Mouse (Mus musculus) neural tube, embryonic 15.5 days (tissue): ENCODE results near the gene Csf2. TPM values are rescaled to one million over a fixed set of nuclear protein-coding genes. Genes with fewer than 3 reads are reported as not detected.

Experiments used
- ATAC-seq: fragments of 200-750 bp; cut with Nextera tagmentation; 2 replicates; pipeline ENCODE4 v1.8.0; 2017; ENCODE audit warnings: mild to moderate bottlenecking, moderate TSS enrichment, moderate library complexity; ENCODE audit not compliant: low FRiP score
- H3K27ac ChIP-seq: fragments of 300-500 bp; sonication (generic); replicated peaks from 2 replicates; pipeline ENCODE4 v1.5.1; 2015; ENCODE audit warnings: mild to moderate bottlenecking, inconsistent platforms
- H3K27me3 ChIP-seq: fragments of 300-500 bp; sonication (generic); replicated peaks from 2 replicates; pipeline ENCODE4 v1.6.1; 2015; ENCODE audit warnings: inconsistent platforms
- H3K36me3 ChIP-seq: fragments of 300-500 bp; sonication (generic); 2 replicates; pipeline ENCODE4 v1.6.1; 2015; ENCODE audit warnings: inconsistent platforms
- H3K4me1 ChIP-seq: fragments of 300-500 bp; sonication (generic); 2 replicates; pipeline ENCODE4 v1.6.1; 2015; ENCODE audit warnings: inconsistent platforms
- H3K4me2 ChIP-seq: fragments of 300-500 bp; sonication (generic); 2 replicates; pipeline ENCODE4 v1.6.1; 2015; ENCODE audit warnings: inconsistent platforms, mild to moderate bottlenecking, moderate library complexity
- H3K4me3 ChIP-seq: fragments of 300-500 bp; sonication (generic); replicated peaks from 2 replicates; pipeline ENCODE4 v1.5.1; 2015; ENCODE audit warnings: mild to moderate bottlenecking, inconsistent platforms
- H3K9ac ChIP-seq: fragments of 300-500 bp; sonication (generic); replicated peaks from 2 replicates; pipeline ENCODE4 v1.6.1; 2015; ENCODE audit warnings: mild to moderate bottlenecking, inconsistent platforms
- H3K9me3 ChIP-seq: fragments of 300-500 bp; sonication (generic); replicated peaks from 2 replicates; pipeline ENCODE4 v1.6.1; 2016; ENCODE audit warnings: inconsistent platforms
- WGBS: fragments of 180-500 bp; shearing (Covaris S2); methylation state at CpG from one replicate; pipeline ENCODE4 v1.1.7; 2015; ENCODE audit warnings: mixed read lengths; 5-methylcytosine and 5-hydroxymethylcytosine counted together
- polyA plus RNA-seq: library from polyadenylated mRNA; unstranded; fragments of >200 nt; fragmentation: Nextera tagmentation; extraction: Ambion mirVana; gene quantifications from 2 replicates; pipeline ENCODE4 v1.2.1, GENCODE M21; 2015

Gene Csf2
- polyA plus RNA-seq, 1 experiment from 2014 or later = not detected

- 88% methylated on average over 9 of the region's 9 CpGs for WGBS
- ATAC-seq = no peak
These were observed 25.6 kb downstream of the Csf2 start for GRCm38 (mm10) chr11:54223637-54224474.

GRCm38 (mm10) chr11:54219903-54220740, 29.3 kb downstream of the Csf2 start:
- Histone ChIP-seq H3K27me3 (no peaks in the 10 kb centered on the region), H3K27ac (no peak overlapping the region), H3K4me2 (no peak overlapping the region), H3K9me3 (no peaks in the 10 kb centered on the region), H3K36me3 (no peaks in the 10 kb centered on the region), H3K9ac (no peak overlapping the region), H3K4me3 (no peak overlapping the region), H3K4me1 (no peaks in the 10 kb centered on the region)
- WGBS = 74% methylated on average over 6 of the region's 6 CpGs
- ATAC-seq = no peak

More at GRCm38 (mm10) chr11:54223637-54224474, 25.6 kb downstream of the Csf2 start:
- Histone ChIP-seq H3K4me1 (no peaks in the 10 kb centered on the region), H3K4me2 (no peak overlapping the region), H3K27ac (no peak overlapping the region), H3K9me3 (no peaks in the 10 kb centered on the region), H3K9ac (no peak overlapping the region), H3K4me3 (no peak overlapping the region), H3K36me3 (no peaks in the 10 kb centered on the region), H3K27me3 (no peaks in the 10 kb centered on the region)

GRCm38 (mm10) chr11:54219191-54219590, 30.3 kb downstream of the Csf2 start:
- ATAC-seq = no peak
- no peaks in the 10 kb centered on the region for H3K4me1 ChIP-seq
- 81% methylated on average over 1 of the region's 1 CpGs for WGBS
- no peaks in the 10 kb centered on the region for H3K27me3 ChIP-seq
- H3K9me3 ChIP-seq = no peaks in the 10 kb centered on the region
- H3K9ac ChIP-seq = no peak overlapping the region
- no peak overlapping the region for H3K27ac ChIP-seq
- no peak overlapping the region for H3K4me2 ChIP-seq
- no peak overlapping the region for H3K4me3 ChIP-seq
- no peaks in the 10 kb centered on the region for H3K36me3 ChIP-seq

- Histone ChIP-seq H3K4me2 (no peak overlapping the region), H3K9me3 (no peaks in the 10 kb centered on the region), H3K4me1 (no peaks in the 10 kb centered on the region), H3K36me3 (no peaks in the 10 kb centered on the region), H3K9ac (no peak overlapping the region), H3K4me3 (no peak overlapping the region), H3K27me3 (no peaks in the 10 kb centered on the region), H3K27ac (no peak overlapping the region)
- ATAC-seq = no peak
- 66% methylated on average over 7 of the region's 7 CpGs for WGBS
These were observed 32.1 kb downstream of the Csf2 start for GRCm38 (mm10) chr11:54217384-54217783.

GRCm38 (mm10) chr11:54216091-54216490, 33.4 kb downstream of the Csf2 start:
- Histone ChIP-seq H3K27me3 (no peaks in the 10 kb centered on the region), H3K27ac (no peak overlapping the region), H3K9me3 (no peaks in the 10 kb centered on the region), H3K4me2 (no peak overlapping the region), H3K4me3 (no peak overlapping the region), H3K36me3 (no peaks in the 10 kb centered on the region), H3K4me1 (no peaks in the 10 kb centered on the region), H3K9ac (no peak overlapping the region)
- no peak for ATAC-seq
- 90% methylated on average over 6 of the region's 6 CpGs for WGBS

- ATAC-seq = no peak
These were observed 34.7 kb downstream of the Csf2 start for GRCm38 (mm10) chr11:54214499-54215443.

GRCm38 (mm10) chr11:54213631-54214030, 35.8 kb downstream of the Csf2 start:
- Histone ChIP-seq H3K27me3 (no peaks in the 10 kb centered on the region), H3K4me1 (no peaks in the 10 kb centered on the region), H3K9ac (no peak overlapping the region), H3K9me3 (no peaks in the 10 kb centered on the region), H3K36me3 (no peaks in the 10 kb centered on the region), H3K4me2 (no peak overlapping the region), H3K4me3 (no peak overlapping the region), H3K27ac (no peak overlapping the region)
- ATAC-seq = no peak
- WGBS = 86% methylated on average over 5 of the region's 5 CpGs

More at GRCm38 (mm10) chr11:54214499-54215443, 34.7 kb downstream of the Csf2 start:
- Histone ChIP-seq H3K27ac (no peak overlapping the region), H3K9me3 (no peaks in the 10 kb centered on the region), H3K27me3 (no peaks in the 10 kb centered on the region), H3K4me3 (no peak overlapping the region), H3K36me3 (no peaks in the 10 kb centered on the region), H3K4me1 (no peaks in the 10 kb centered on the region), H3K9ac (no peak overlapping the region), H3K4me2 (no peak overlapping the region)
- WGBS = 87% methylated on average over 9 of the region's 9 CpGs

DNA sequence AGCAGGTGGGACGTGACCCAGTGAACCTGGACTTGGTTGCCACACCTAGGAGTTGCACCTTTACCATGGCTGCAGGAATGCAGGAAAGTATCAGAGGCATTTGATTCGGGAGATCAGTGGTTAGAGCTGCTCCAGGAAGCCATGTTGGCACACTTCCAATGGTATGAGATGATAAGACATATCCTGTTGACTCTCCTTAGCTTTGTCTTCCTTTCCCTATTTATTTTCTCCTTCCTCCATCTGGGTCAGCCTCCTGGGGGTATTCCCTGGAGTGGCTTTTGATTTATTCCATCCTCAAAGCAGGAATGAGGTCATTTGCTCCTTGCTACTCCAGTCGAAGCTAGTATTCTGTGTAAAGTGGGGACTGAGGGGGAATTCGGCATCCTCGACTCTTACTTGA, 42.5 kb downstream of the Csf2 start:
- no peak overlapping the region for H3K27ac ChIP-seq
- H3K36me3 ChIP-seq = no peaks in the 10 kb centered on the region
- no peak overlapping the region for H3K4me3 ChIP-seq
- no peaks in the 10 kb centered on the region for H3K9me3 ChIP-seq
- WGBS = 82% methylated on average over 5 of the region's 5 CpGs
- H3K4me2 ChIP-seq = no peak overlapping the region
- no peaks in the 10 kb centered on the region for H3K4me1 ChIP-seq
- no peaks in the 10 kb centered on the region for H3K27me3 ChIP-seq
- H3K9ac ChIP-seq = no peak overlapping the region
- ATAC-seq = no peak

- Histone ChIP-seq H3K36me3 (no peaks in the 10 kb centered on the region), H3K9me3 (no peaks in the 10 kb centered on the region), H3K27me3 (no peaks in the 10 kb centered on the region), H3K4me3 (no peak overlapping the region), H3K4me2 (no peak overlapping the region), H3K4me1 (no peaks in the 10 kb centered on the region), H3K9ac (no peak overlapping the region), H3K27ac (no peak overlapping the region)
- no peak for ATAC-seq
- 87% methylated on average over 6 of the region's 6 CpGs for WGBS
These were observed 44.1 kb downstream of the Csf2 start for GRCm38 (mm10) chr11:54205366-54205765.

- no peaks in the 10 kb centered on the region for H3K4me1 ChIP-seq
- H3K9me3 ChIP-seq = no peaks in the 10 kb centered on the region
- no peak overlapping the region for H3K27ac ChIP-seq
- no peak for ATAC-seq
- no peaks in the 10 kb centered on the region for H3K27me3 ChIP-seq
- no peak overlapping the region for H3K9ac ChIP-seq
- H3K36me3 ChIP-seq = no peaks in the 10 kb centered on the region
- H3K4me2 ChIP-seq = no peak overlapping the region
- 93% methylated on average over 2 of the region's 2 CpGs for WGBS
- H3K4me3 ChIP-seq = no peak overlapping the region
These were observed 44.7 kb downstream of the Csf2 start for GRCm38 (mm10) chr11:54204781-54205180.

- no peak overlapping the region for H3K4me2 ChIP-seq
- H3K36me3 ChIP-seq = no peaks in the 10 kb centered on the region
- H3K4me1 ChIP-seq = no peaks in the 10 kb centered on the region
- no peak overlapping the region for H3K9ac ChIP-seq
- H3K9me3 ChIP-seq = no peaks in the 10 kb centered on the region
- no peak for ATAC-seq
- WGBS = 80% methylated on average over 2 of the region's 2 CpGs
- no peak overlapping the region for H3K27ac ChIP-seq
- no peak overlapping the region for H3K4me3 ChIP-seq
- no peaks in the 10 kb centered on the region for H3K27me3 ChIP-seq
These were observed 46.3 kb downstream of the Csf2 start for GRCm38 (mm10) chr11:54203162-54203561.
